Mouse (Mus musculus): ENCODE results near the gene Esrrb. TPM values are rescaled to one million over a fixed set of nuclear protein-coding genes. Genes with fewer than 3 reads are reported as not detected.

Gene Esrrb
- polyA plus RNA-seq, 1 experiment from 2014 or later = 7.2 TPM

GRCm38 (mm10) chr12:86503921-86504320 is 143.0 kb downstream of the Esrrb start:
- Histone ChIP-seq H3K27ac (replicated peaks) (no peak overlapping the region), H3K4me1 (replicated peaks) (0 out of 2 replicates have a peak, but pooled peaks cover 3% of the 10 kb centered on the region), H3K9me3 (no peaks in the 10 kb centered on the region), H3K9ac (no peak overlapping the region), H3K36me3 (no peaks in the 10 kb centered on the region), H3K27me3 (no peaks in the 10 kb centered on the region), H3K4me3 (no peak overlapping the region), H3K4me2 (no peak overlapping the region)
- ATAC-seq (ENCODE audit: low FRiP score, low read depth) = no peak
- WGBS = 82% methylated on average over 4 of the region's 4 CpGs

GRCm38 (mm10) chr12:86504321-86504720 is 143.4 kb downstream of the Esrrb start:
- Histone ChIP-seq H3K9ac (no peak overlapping the region), H3K9me3 (no peaks in the 10 kb centered on the region), H3K36me3 (no peaks in the 10 kb centered on the region), H3K4me1 (replicated peaks) (peaks cover 4% of the 10 kb centered on the region), H3K27ac (replicated peaks) (no peak overlapping the region), H3K4me3 (no peak overlapping the region), H3K4me2 (no peak overlapping the region), H3K27me3 (no peaks in the 10 kb centered on the region)
- no peak for ATAC-seq (ENCODE audit: low FRiP score, low read depth)
- 91% methylated on average over 3 of the region's 3 CpGs for WGBS

GRCm38 (mm10) chr12:86507741-86508140 is 146.8 kb downstream of the Esrrb start:
- H3K4me1 ChIP-seq (replicated peaks) = peaks cover 13% of the 10 kb centered on the region
- no peaks in the 10 kb centered on the region for H3K9me3 ChIP-seq
- H3K27ac ChIP-seq (replicated peaks) = no peak overlapping the region
- H3K4me2 ChIP-seq = no peak overlapping the region
- H3K9ac ChIP-seq = no peak overlapping the region
- H3K27me3 ChIP-seq = no peaks in the 10 kb centered on the region
- 83% methylated on average over 10 of the region's 10 CpGs for WGBS
- no peaks in the 10 kb centered on the region for H3K36me3 ChIP-seq
- ATAC-seq (ENCODE audit: low FRiP score, low read depth) = no peak
- no peak overlapping the region for H3K4me3 ChIP-seq

- Histone ChIP-seq H3K4me2 (no peak overlapping the region), H3K9ac (no peak overlapping the region)
- WGBS = 74% methylated on average over 6 of the region's 6 CpGs
Observed at GRCm38 (mm10) chr12:86508313-86508988, 147.5 kb downstream of the Esrrb start.

GRCm38 (mm10) chr12:86509295-86510279 is 148.7 kb downstream of the Esrrb start:
- no peaks in the 10 kb centered on the region for H3K27me3 ChIP-seq
- H3K4me3 ChIP-seq = no peak overlapping the region
- peaks cover 13% of the 10 kb centered on the region for H3K4me1 ChIP-seq (replicated peaks)
- peak overlapping the region; percentile 40; the same call in 1 of the 2 replicates for H3K27ac ChIP-seq (replicated peaks)
- no peak; the same call in 1 of the 2 replicates for ATAC-seq (ENCODE audit: low FRiP score, low read depth)
- no peaks in the 10 kb centered on the region for H3K9me3 ChIP-seq
- H3K9ac ChIP-seq = no peak overlapping the region
- 35% methylated on average over 13 of the region's 13 CpGs for WGBS
- H3K36me3 ChIP-seq = no peaks in the 10 kb centered on the region
- H3K4me2 ChIP-seq = no peak overlapping the region

More at GRCm38 (mm10) chr12:86508313-86508988, 147.5 kb downstream of the Esrrb start:
- no peak overlapping the region for H3K4me3 ChIP-seq
- no peak for ATAC-seq (ENCODE audit: low FRiP score, low read depth)
- H3K27ac ChIP-seq (replicated peaks) = no peak overlapping the region
- peaks cover 13% of the 10 kb centered on the region for H3K4me1 ChIP-seq (replicated peaks)
- H3K9me3 ChIP-seq = no peaks in the 10 kb centered on the region
- no peaks in the 10 kb centered on the region for H3K36me3 ChIP-seq
- H3K27me3 ChIP-seq = no peaks in the 10 kb centered on the region

- Histone ChIP-seq H3K9me3 (no peaks in the 10 kb centered on the region), H3K36me3 (no peaks in the 10 kb centered on the region), H3K9ac (no peak overlapping the region), H3K27ac (replicated peaks) (no peak overlapping the region), H3K27me3 (no peaks in the 10 kb centered on the region), H3K4me2 (no peak overlapping the region), H3K4me3 (no peak overlapping the region), H3K4me1 (replicated peaks) (peaks cover 13% of the 10 kb centered on the region)
- whole genome bisulfite sequencing = 76% methylated on average over 3 of the region's 3 CpGs
- no peak for ATAC-seq (ENCODE audit: low FRiP score, low read depth)
Observed at GRCm38 (mm10) chr12:86512335-86512734, 151.4 kb downstream of the Esrrb start.

GRCm38 (mm10) chr12:86513596-86513995 is 152.7 kb downstream of the Esrrb start:
- H3K4me2 ChIP-seq = no peak overlapping the region
- peaks cover 18% of the 10 kb centered on the region for H3K4me1 ChIP-seq (replicated peaks)
- H3K9ac ChIP-seq = no peak overlapping the region
- H3K27ac ChIP-seq (replicated peaks) = no peak overlapping the region
- WGBS = 87% methylated on average over 4 of the region's 4 CpGs
- ATAC-seq (ENCODE audit: low FRiP score, low read depth) = no peak
- no peak overlapping the region for H3K4me3 ChIP-seq
- H3K9me3 ChIP-seq = no peaks in the 10 kb centered on the region
- H3K27me3 ChIP-seq = no peaks in the 10 kb centered on the region
- H3K36me3 ChIP-seq = no peaks in the 10 kb centered on the region

GRCm38 (mm10) chr12:86516602-86517001 is 155.7 kb downstream of the Esrrb start:
- H3K36me3 ChIP-seq = no peaks in the 10 kb centered on the region
- no peak overlapping the region for H3K4me2 ChIP-seq
- no peak overlapping the region for H3K27ac ChIP-seq (replicated peaks)
- H3K27me3 ChIP-seq = no peaks in the 10 kb centered on the region
- no peak overlapping the region for H3K4me3 ChIP-seq
- 72% methylated on average over 5 of the region's 5 CpGs for WGBS
- peaks cover 10% of the 10 kb centered on the region for H3K4me1 ChIP-seq (replicated peaks)
- no peak overlapping the region for H3K9ac ChIP-seq
- ATAC-seq (ENCODE audit: low FRiP score, low read depth) = no peak
- no peaks in the 10 kb centered on the region for H3K9me3 ChIP-seq

GRCm38 (mm10) chr12:86517721-86518120 is 156.8 kb downstream of the Esrrb start:
- WGBS = 37% methylated on average over 6 of the region's 6 CpGs
- Histone ChIP-seq H3K27ac (replicated peaks) (no peak overlapping the region), H3K4me1 (replicated peaks) (peaks cover 10% of the 10 kb centered on the region), H3K36me3 (no peaks in the 10 kb centered on the region), H3K4me2 (no peak overlapping the region), H3K27me3 (no peaks in the 10 kb centered on the region), H3K9ac (no peak overlapping the region), H3K4me3 (no peak overlapping the region), H3K9me3 (no peaks in the 10 kb centered on the region)
- no peak for ATAC-seq (ENCODE audit: low FRiP score, low read depth)

- ATAC-seq (ENCODE audit: low FRiP score, low read depth) = no peak
- H3K27me3 ChIP-seq = no peaks in the 10 kb centered on the region
- H3K27ac ChIP-seq (replicated peaks) = no peak overlapping the region
- no peak overlapping the region for H3K9ac ChIP-seq
- WGBS = 26% methylated on average over 18 of the region's 18 CpGs
- no peaks in the 10 kb centered on the region for H3K9me3 ChIP-seq
- H3K4me2 ChIP-seq = peak overlapping the region; percentile 17
- no peak overlapping the region for H3K4me3 ChIP-seq
- H3K4me1 ChIP-seq (replicated peaks) = peaks cover 10% of the 10 kb centered on the region
- no peaks in the 10 kb centered on the region for H3K36me3 ChIP-seq
Observed at GRCm38 (mm10) chr12:86518746-86519145, 157.8 kb downstream of the Esrrb start.

- no peak overlapping the region for H3K4me2 ChIP-seq
- WGBS = 40% methylated on average over 2 of the region's 2 CpGs
- no peak overlapping the region for H3K27ac ChIP-seq (replicated peaks)
- no peak overlapping the region for H3K4me3 ChIP-seq
- no peaks in the 10 kb centered on the region for H3K27me3 ChIP-seq
- H3K9ac ChIP-seq = no peak overlapping the region
- no peaks in the 10 kb centered on the region for H3K36me3 ChIP-seq
- H3K4me1 ChIP-seq (replicated peaks) = no peaks in the 10 kb centered on the region
- no peaks in the 10 kb centered on the region for H3K9me3 ChIP-seq
- ATAC-seq (ENCODE audit: low FRiP score, low read depth) = no peak
Observed at GRCm38 (mm10) chr12:86534283-86534682, 173.4 kb downstream of the Esrrb start.

- ATAC-seq (ENCODE audit: low FRiP score, low read depth) = no peak
- no peak overlapping the region for H3K9ac ChIP-seq
Observed at GRCm38 (mm10) chr12:86537799-86538198, 176.9 kb downstream of the Esrrb start.

More at GRCm38 (mm10) chr12:86537799-86538198, 176.9 kb downstream of the Esrrb start:
- Histone ChIP-seq H3K36me3 (no peaks in the 10 kb centered on the region), H3K4me1 (replicated peaks) (no peaks in the 10 kb centered on the region), H3K27ac (replicated peaks) (no peak overlapping the region), H3K4me3 (no peak overlapping the region), H3K27me3 (no peaks in the 10 kb centered on the region), H3K9me3 (no peaks in the 10 kb centered on the region), H3K4me2 (no peak overlapping the region)
